Mouse (Mus musculus) kidney, postnatal 0 days (tissue): ENCODE data around the gene Zfp788. TPM values are rescaled to one million over a fixed set of nuclear protein-coding genes. Genes with fewer than 3 reads are reported as not detected.
"Not testable (repeated sequence)": the region's sequence is repeated elsewhere in the genome, so short reads cannot be mapped to it uniquely, and the experiment has no call there.

ENCODE experiments used
- ATAC-seq: fragments of 200-750 bp; cut with Nextera tagmentation; replicated peaks from 2 replicates; pipeline ENCODE4 v1.8.0; 2017; ENCODE audit warnings: low read depth, moderate number of reproducible peaks, moderate TSS enrichment, moderate library complexity; ENCODE audit not compliant: low FRiP score
- DNase-seq: peaks from one replicate; pipeline ENCODE4 v3.0.0-alpha.2; 2016; ENCODE audit warnings: low spot score
- H3K27ac ChIP-seq: fragments of 300-500 bp; sonication (generic); 2 replicates; pipeline ENCODE4 v1.5.1; 2014; ENCODE audit warnings: mild to moderate bottlenecking
- H3K27me3 ChIP-seq: fragments of 300-500 bp; sonication (generic); 2 replicates; pipeline ENCODE4 v1.6.1; 2014; ENCODE audit warnings: low read length, mixed read lengths; ENCODE audit not compliant: insufficient read depth
- H3K36me3 ChIP-seq: fragments of 300-500 bp; sonication (generic); 2 replicates; pipeline ENCODE4 v1.6.1; 2014; ENCODE audit warnings: low read length, mixed read lengths; ENCODE audit not compliant: insufficient read depth
- H3K4me1 ChIP-seq: fragments of 300-500 bp; sonication (generic); replicated peaks from 2 replicates; pipeline ENCODE4 v1.6.1; 2014; ENCODE audit warnings: antibody characterized with exemption, low read length, mixed read lengths; ENCODE audit not compliant: insufficient read depth
- H3K4me2 ChIP-seq: fragments of 300-500 bp; sonication (generic); 2 replicates; pipeline ENCODE4 v1.6.1; 2014; ENCODE audit warnings: mild to moderate bottlenecking, low read length, moderate library complexity, mixed read lengths
- H3K4me3 ChIP-seq: fragments of 300-500 bp; sonication (generic); replicated peaks from 2 replicates; pipeline ENCODE4 v1.5.1; 2014; ENCODE audit warnings: low read depth, low read length
- H3K9ac ChIP-seq: fragments of 300-500 bp; sonication (generic); 2 replicates; pipeline ENCODE4 v1.6.1; 2014; ENCODE audit warnings: low read depth, low read length
- H3K9me3 ChIP-seq: fragments of 300-500 bp; sonication (generic); replicated peaks from 2 replicates; pipeline ENCODE4 v1.6.1; 2016; ENCODE audit warnings: low read length, inconsistent platforms, mixed read lengths
- CTCF ChIP-seq: IDR thresholded peaks from 2 replicates; pipeline ENCODE4 v1.5.1; 2016; ENCODE audit warnings: antibody characterized with exemption, low read depth, mild to moderate bottlenecking, moderate library complexity
- WGBS: fragments of 180-500 bp; shearing (Covaris S2); extraction: QIAGEN DNeasy Blood & Tissue Kit; methylation state at CpG from one replicate; pipeline ENCODE4 v1.1.7; 2014; 5-methylcytosine and 5-hydroxymethylcytosine counted together
- polyA plus RNA-seq: library from polyadenylated mRNA; unstranded; fragments of >200 nt; fragmentation: Nextera tagmentation; extraction: Ambion mirVana; gene quantifications from 2 replicates; pipeline ENCODE4 v1.2.1, GENCODE M21; 2015

Gene Zfp788
- 11.2 and 11.7 TPM in 2 replicates for polyA plus RNA-seq

- peak within 1 kb of the TSS; percentile 60 for H3K4me2 ChIP-seq
- peak; percentile 66 for TF ChIP-seq CTCF
- peak within 1 kb of the TSS; percentile 63 for H3K9ac ChIP-seq
- under 1% methylated on average over 27 of the region's 27 CpGs for WGBS
- peak; percentile 98 for DNase-seq
- peak within 1 kb of the TSS; percentile 61 for H3K4me3 ChIP-seq
- no peaks in the 10 kb centered on the region for H3K9me3 ChIP-seq
- peaks cover 6% of the 10 kb centered on the region; the same call in 1 of the 2 replicates for H3K36me3 ChIP-seq
- ATAC-seq, result peak; percentile 98
- no peaks in the 10 kb centered on the region for H3K4me1 ChIP-seq
- H3K27ac ChIP-seq, result peak within 1 kb of the TSS; percentile 89
- H3K27me3 ChIP-seq, result no peaks in the 10 kb centered on the region
Measured at GRCm38 (mm10) chr7:41632409-41633220, at the start of gene Zfp788. Zfp788 (plus strand) TSS chr7:41633203.

- H3K9ac ChIP-seq, H3K4me1 ChIP-seq, H3K36me3 ChIP-seq, DNase-seq, H3K9me3 ChIP-seq, H3K4me3 ChIP-seq, H3K4me2 ChIP-seq, H3K27ac ChIP-seq, H3K27me3 ChIP-seq, ATAC-seq: not testable (repeated sequence)
Measured at GRCm38 (mm10) chr7:41587831-41588230, 45.2 kb upstream of the Zfp788 start.

- DNase-seq, result no peak
- Histone ChIP-seq H3K27me3 (no peaks in the 10 kb centered on the region), H3K9ac (peak overlapping the region; percentile 67), H3K27ac (peak overlapping the region; percentile 54; the same call in 1 of the 2 replicates), H3K4me3 (peak overlapping the region; percentile 57), H3K4me2 (peak overlapping the region; percentile 74), H3K4me1 (no peaks in the 10 kb centered on the region), H3K9me3 (no peaks in the 10 kb centered on the region), H3K36me3 (no peaks in the 10 kb centered on the region)
- WGBS, result 43% methylated on average over 5 of the region's 5 CpGs
- no peak for ATAC-seq
- no peak for TF ChIP-seq CTCF
Measured at GRCm38 (mm10) chr7:41598615-41599014, 34.4 kb upstream of the Zfp788 start.

- TF ChIP-seq CTCF, result 0 out of 2 replicates have a peak, but pooled peaks have one; percentile 5
- Histone ChIP-seq H3K4me2 (peak within 1 kb of the TSS; percentile 74), H3K9me3 (no peaks in the 10 kb centered on the region), H3K27ac (peak within 1 kb of the TSS; percentile 54; the same call in 1 of the 2 replicates), H3K4me3 (peak within 1 kb of the TSS; percentile 57), H3K4me1 (no peaks in the 10 kb centered on the region), H3K27me3 (no peaks in the 10 kb centered on the region), H3K36me3 (no peaks in the 10 kb centered on the region), H3K9ac (peak within 1 kb of the TSS; percentile 67)
- peak; percentile 96 for DNase-seq
- WGBS, result under 1% methylated on average over 41 of the region's 41 CpGs
- ATAC-seq, result peak; percentile 100
Measured at GRCm38 (mm10) chr7:41599034-41599813, 33.8 kb upstream of the Zfp788 start, which contains the start of gene 2610021A01Rik. 2610021A01Rik (plus strand) TSS chr7:41599230.

- peak; percentile 50 for TF ChIP-seq CTCF
- Histone ChIP-seq H3K4me2 (peak overlapping the region; percentile 74), H3K9me3 (no peaks in the 10 kb centered on the region), H3K36me3 (no peaks in the 10 kb centered on the region), H3K27ac (no peak overlapping the region), H3K27me3 (no peaks in the 10 kb centered on the region), H3K4me1 (no peaks in the 10 kb centered on the region), H3K9ac (peak overlapping the region; percentile 67), H3K4me3 (peak overlapping the region; percentile 57)
- DNase-seq (peak; percentile 63), ATAC-seq (no peak)
- 17% methylated on average over 3 of the region's 3 CpGs for WGBS
Measured at GRCm38 (mm10) chr7:41599932-41600548, 33.0 kb upstream of the Zfp788 start.

GRCm38 (mm10) chr7:41611654-41612053 lies 21.3 kb upstream of the Zfp788 start:
- 80% methylated on average over 3 of the region's 3 CpGs for WGBS
- Histone ChIP-seq H3K27ac (no peak overlapping the region), H3K4me3 (no peak overlapping the region), H3K9ac (no peak overlapping the region), H3K36me3 (peaks cover 14% of the 10 kb centered on the region; the same call in 1 of the 2 replicates), H3K4me2 (no peak overlapping the region), H3K4me1 (no peaks in the 10 kb centered on the region), H3K9me3 (no peaks in the 10 kb centered on the region), H3K27me3 (no peaks in the 10 kb centered on the region)
- no peak for TF ChIP-seq CTCF
- ATAC-seq, result no peak
- no peak for DNase-seq

GRCm38 (mm10) chr7:41616241-41616640 lies 16.8 kb upstream of the Zfp788 start:
- WGBS, result 98% methylated on average over 1 of the region's 1 CpGs
- H3K4me3 ChIP-seq, DNase-seq: not testable (repeated sequence)

More at GRCm38 (mm10) chr7:41616241-41616640, 16.8 kb upstream of the Zfp788 start:
- H3K36me3 ChIP-seq, result peaks cover 21% of the 10 kb centered on the region; the same call in 1 of the 2 replicates
- not testable (repeated sequence) for ATAC-seq, H3K4me1 ChIP-seq, H3K9me3 ChIP-seq, H3K27me3 ChIP-seq, H3K9ac ChIP-seq, H3K4me2 ChIP-seq, H3K27ac ChIP-seq
